Comparison of ENCODE assay signal across 10 mouse cellular contexts in the genomic region with DNA sequence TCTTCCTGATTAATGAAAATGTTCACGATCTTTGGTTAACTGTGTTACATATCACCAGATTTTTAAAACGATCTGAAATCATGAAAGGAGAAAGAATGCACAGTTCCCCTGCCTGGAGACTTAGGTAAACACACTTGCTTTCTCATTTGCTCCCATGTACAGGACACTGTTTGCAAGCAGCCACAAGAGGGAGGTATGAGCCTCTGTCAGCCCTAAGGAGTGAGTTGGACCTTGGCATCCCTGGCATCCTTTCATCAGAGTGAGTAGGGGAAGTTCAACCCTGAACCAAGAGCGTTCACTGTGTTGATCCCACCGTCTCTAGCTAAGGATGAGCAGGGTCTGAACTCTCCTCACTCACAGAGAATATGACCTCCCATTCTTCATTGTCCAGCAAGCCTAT. TPM values are rescaled to one million over a fixed set of nuclear protein-coding genes. Genes with fewer than 3 reads are reported as not detected.
DNase-seq lines count a peak whose midpoint lies in the region; ATAC-seq and TF ChIP-seq lines count a peak whose summit lies in the region.
"Had no signal": no experiment of that assay in that cellular context is flagged by ENCODE, and none has a peak within 500 bp of the region (broad histone marks: within the 10 kb centered on the region; RNA-seq: fewer than 3 reads in every experiment).

No protein-coding gene starts in this region.

- no peak overlapping the region for H3K4me3 ChIP-seq in heart, postnatal 0 days (ENCODE audit: low read depth, low read length)
- H3K4me3 ChIP-seq in C2C12 (ENCODE audit: insufficient read depth, poor library complexity, severe bottlenecking) = no peak overlapping the region
- no peak overlapping the region for H3K4me3 ChIP-seq in kidney, postnatal 0 days (replicated peaks; ENCODE audit: low read depth, low read length)

- H3K9me3 ChIP-seq in heart, postnatal 0 days (replicated peaks; ENCODE audit: control insufficient read depth, low read length) = no peaks in the 10 kb centered on the region
- H3K9me3 ChIP-seq in kidney, postnatal 0 days (replicated peaks; ENCODE audit: low read length) = no peaks in the 10 kb centered on the region

- WGBS in heart, postnatal 0 days = 40% methylated on average over 4 of the region's 4 CpGs
- 53% methylated on average over 4 of the region's 4 CpGs for WGBS in kidney, postnatal 0 days

- no peaks in the 10 kb centered on the region for H3K79me3 ChIP-seq in C2C12 (ENCODE audit: low read depth)

- TF ChIP-seq CTCF in heart, postnatal 0 days (IDR thresholded peaks at IDR 0.05; ENCODE audit: low read depth) = peak; percentile 81
- peak; percentile 26 for TF ChIP-seq CTCF in C2C12 (IDR thresholded peaks at IDR 0.05; ENCODE audit: control insufficient read depth, insufficient read depth, insufficient read length)
- peak; percentile 90 for TF ChIP-seq CTCF in kidney, postnatal 0 days (IDR thresholded peaks at IDR 0.05; ENCODE audit: low read depth)

- no peak for TF ChIP-seq EP300 in heart, postnatal 0 days (IDR thresholded peaks at IDR 0.05; ENCODE audit: low read depth)

- no peaks in the 10 kb centered on the region for H3K27me3 ChIP-seq in heart, postnatal 0 days (ENCODE audit: control insufficient read depth, insufficient read depth, low read length)
- H3K27me3 ChIP-seq in C2C12 (ENCODE audit: control insufficient read depth, insufficient read depth, insufficient read length) = no peaks in the 10 kb centered on the region
- no peaks in the 10 kb centered on the region for H3K27me3 ChIP-seq in kidney, postnatal 0 days (ENCODE audit: insufficient read depth, low read length)

- no peak overlapping the region for H3K9ac ChIP-seq in heart, postnatal 0 days (replicated peaks; ENCODE audit: low read depth, low read length)
- no peak overlapping the region for H3K9ac ChIP-seq in kidney, postnatal 0 days (ENCODE audit: low read depth, low read length)

- H3K27ac ChIP-seq in heart, postnatal 0 days (ENCODE audit: low read depth) = no peak overlapping the region
- H3K27ac ChIP-seq in kidney, postnatal 0 days = no peak overlapping the region

- H3K4me1 ChIP-seq in heart, postnatal 0 days (ENCODE audit: control insufficient read depth, insufficient read depth) = peaks cover 4% of the 10 kb centered on the region; the same call in 1 of the 2 replicates
- H3K4me1 ChIP-seq in kidney, postnatal 0 days (replicated peaks; ENCODE audit: insufficient read depth, low read length) = peaks cover 12% of the 10 kb centered on the region; the same call in 1 of the 2 replicates

- no peak overlapping the region for H3ac ChIP-seq in C2C12 (ENCODE audit: control insufficient read depth, insufficient read length, low read depth)

- DNase-seq in heart, postnatal 0 days (ENCODE audit: low spot score) = peak; percentile 49
- DNase-seq in heart, postnatal 25 days (ENCODE audit: low spot score) = no peak
- peak; percentile 67 for DNase-seq in adrenal gland, postnatal 10 days
- peak; percentile 86 for DNase-seq in kidney, postnatal 0 days (ENCODE audit: low spot score)
- no peak for DNase-seq in thymus, postnatal 14 days
- no peak for DNase-seq in cerebellum, postnatal 36 days

- H3K79me2 ChIP-seq in C2C12 (ENCODE audit: control insufficient read depth, insufficient read depth) = no peaks in the 10 kb centered on the region

- intact Hi-C loops in heart, postnatal 25 days (cut with DNase I) = loop anchor here (1.0 to 5.0 kb wide), 3 partner anchors 15 to 206 kb away; no protein-coding TSS in a partner anchor

- H3K36me3 ChIP-seq in heart, postnatal 0 days (replicated peaks; ENCODE audit: control insufficient read depth, insufficient read depth, low read length) = no peaks in the 10 kb centered on the region
- H3K36me3 ChIP-seq in C2C12 (ENCODE audit: control insufficient read depth, insufficient read depth) = no peaks in the 10 kb centered on the region
- no peaks in the 10 kb centered on the region for H3K36me3 ChIP-seq in kidney, postnatal 0 days (ENCODE audit: insufficient read depth, low read length)

- ATAC-seq in heart, postnatal 0 days (ENCODE audit: insufficient read depth, low read depth) = peak; percentile 33; the same call in 1 of the 2 replicates
- 0 out of 2 replicates have a peak, but pooled peaks have one; percentile 40 for ATAC-seq in kidney, postnatal 0 days (replicated peaks; ENCODE audit: low FRiP score, low read depth)
- ATAC-seq in granulocyte monocyte progenitor cell, adult 5-6 weeks (replicated peaks; ENCODE audit: poor library complexity, severe bottlenecking) = no peak; the same call in 1 of the 2 replicates

- H3K4me2 ChIP-seq in heart, postnatal 0 days (ENCODE audit: low read depth, low read length) = no peak overlapping the region
- H3K4me2 ChIP-seq in kidney, postnatal 0 days (ENCODE audit: low read length) = no peak overlapping the region

TF ChIP-seq in C2C12, 6 proteins besides CTCF, POLR2A, EP300 and RAD21:
- TF ChIP-seq MYOD1 (IDR thresholded peaks at IDR 0.05; ENCODE audit: control insufficient read depth, insufficient read length, low read depth) (no peak), USF1 (IDR thresholded peaks at IDR 0.05; ENCODE audit: low read depth) (no peak), MYOG (IDR thresholded peaks at IDR 0.05; ENCODE audit: control insufficient read depth, extremely low read depth, insufficient read length) (no peak), MAX (IDR thresholded peaks at IDR 0.05) (no peak), CEBPB (IDR thresholded peaks at IDR 0.05; ENCODE audit: low read depth) (no peak), FOSL1 (IDR thresholded peaks at IDR 0.05; ENCODE audit: insufficient read depth, low read length, poor library complexity, severe bottlenecking) (no peak)

RNA-seq across cellular contexts. Expression of gene Sparcl1, which starts 18.0 kb away (rescaled TPM):
- total RNA-seq in heart, postnatal 0 days (2014; rRNA removed; ENCODE audit: low replicate concordance) = 123 and 168 TPM in 2 replicates
- polyA plus RNA-seq in heart, postnatal 0 days (2015; fragmentation: Nextera tagmentation; extraction: Ambion mirVana) = 97.3 and 99.0 TPM in 2 replicates
- 100 to 1,000 TPM; 191 to 258 TPM for total RNA-seq in heart, postnatal 25 days (2021)
- polyA plus RNA-seq in C2C12 (2012; fragmentation: generic; extraction: Trizol) = not detected
- total RNA-seq in adrenal gland, postnatal 10 days (2021) = 100 to 1,000 TPM; 142 to 154 TPM
- 67.2 and 77.5 TPM in 2 replicates for polyA plus RNA-seq in kidney, postnatal 0 days (2015; fragmentation: Nextera tagmentation; extraction: Ambion mirVana)
- total RNA-seq in granulocyte monocyte progenitor cell, adult 5-6 weeks (2014; fragmentation: Nextera tagmentation) = not detected in 2 replicates
- total RNA-seq in granulocyte monocyte progenitor cell, adult 5-6 weeks (2017) = not detected in 2 replicates

RNA-seq across cellular contexts. Expression of gene Dspp, which starts 39.0 kb away (rescaled TPM):
- not detected in 2 replicates for total RNA-seq in heart, postnatal 0 days (2014; rRNA removed; ENCODE audit: low replicate concordance)
- not detected in 2 replicates for polyA plus RNA-seq in heart, postnatal 0 days (2015; fragmentation: Nextera tagmentation; extraction: Ambion mirVana)
- total RNA-seq in heart, postnatal 25 days (2021) = not detected
- polyA plus RNA-seq in C2C12 (2012; fragmentation: generic; extraction: Trizol) = not detected
- not detected for total RNA-seq in adrenal gland, postnatal 10 days (2021)
- not detected in 2 replicates for polyA plus RNA-seq in kidney, postnatal 0 days (2015; fragmentation: Nextera tagmentation; extraction: Ambion mirVana)
- total RNA-seq in granulocyte monocyte progenitor cell, adult 5-6 weeks (2014; fragmentation: Nextera tagmentation) = not detected in 2 replicates
- total RNA-seq in granulocyte monocyte progenitor cell, adult 5-6 weeks (2017) = not detected in 2 replicates
- polyA plus RNA-seq: large intestine, adult 2 months; neural tube, embryonic 14.5 days had no signal

RNA-seq across cellular contexts. Expression of gene Gm17660, which starts 54.1 kb away (rescaled TPM):
- not detected in 2 replicates for total RNA-seq in heart, postnatal 0 days (2014; rRNA removed; ENCODE audit: low replicate concordance)
- not detected in 2 replicates for polyA plus RNA-seq in heart, postnatal 0 days (2015; fragmentation: Nextera tagmentation; extraction: Ambion mirVana)
- total RNA-seq in heart, postnatal 25 days (2021) = not detected
- polyA plus RNA-seq in C2C12 (2012; fragmentation: generic; extraction: Trizol) = not detected
- total RNA-seq in adrenal gland, postnatal 10 days (2021) = not detected
- polyA plus RNA-seq in kidney, postnatal 0 days (2015; fragmentation: Nextera tagmentation; extraction: Ambion mirVana) = not detected in 2 replicates
- total RNA-seq in granulocyte monocyte progenitor cell, adult 5-6 weeks (2014; fragmentation: Nextera tagmentation) = not detected in 2 replicates
- not detected in 2 replicates for total RNA-seq in granulocyte monocyte progenitor cell, adult 5-6 weeks (2017)
- polyA plus RNA-seq: large intestine, adult 2 months had no signal

Comparison
In these comparisons a context has a peak if more than half of its experiments do, and no peak if none do; other contexts are left out.
1. DNase-seq: peak in heart, postnatal 0 days (single experiment), adrenal gland, postnatal 10 days (single experiment) and kidney, postnatal 0 days (single experiment); none in heart, postnatal 25 days (single experiment), thymus, postnatal 14 days (single experiment) and cerebellum, postnatal 36 days (0 of 2).
2. CTCF ChIP-seq: peak in every context shown above with its lines; median percentile 90 in kidney, postnatal 0 days; 81 in heart, postnatal 0 days; 26 in C2C12.
3. RNA of gene Sparcl1, which starts 18.0 kb away (total RNA-seq): 191 to 258 TPM in heart, postnatal 25 days, 123 to 168 TPM in heart, postnatal 0 days and 142 to 154 TPM in adrenal gland, postnatal 10 days; not detected in granulocyte monocyte progenitor cell, adult 5-6 weeks; every median in the first group is over 100 times any median in the second.